Mouse (Mus musculus) erythroblast, embryonic 14.5 days (primary cell): ENCODE data around the gene Sept8.

ENCODE experiments used
- GATA1 ChIP-seq: IDR thresholded peaks from 2 replicates; pipeline ENCODE4 v1.6.1; 2012; ENCODE audit warnings: low read length, inconsistent platforms, mixed read lengths
- TAL1 ChIP-seq: IDR thresholded peaks from 3 replicates; pipeline ENCODE4 v1.6.1; 2012; ENCODE audit warnings: low read length, inconsistent platforms, mixed read lengths

DNA sequence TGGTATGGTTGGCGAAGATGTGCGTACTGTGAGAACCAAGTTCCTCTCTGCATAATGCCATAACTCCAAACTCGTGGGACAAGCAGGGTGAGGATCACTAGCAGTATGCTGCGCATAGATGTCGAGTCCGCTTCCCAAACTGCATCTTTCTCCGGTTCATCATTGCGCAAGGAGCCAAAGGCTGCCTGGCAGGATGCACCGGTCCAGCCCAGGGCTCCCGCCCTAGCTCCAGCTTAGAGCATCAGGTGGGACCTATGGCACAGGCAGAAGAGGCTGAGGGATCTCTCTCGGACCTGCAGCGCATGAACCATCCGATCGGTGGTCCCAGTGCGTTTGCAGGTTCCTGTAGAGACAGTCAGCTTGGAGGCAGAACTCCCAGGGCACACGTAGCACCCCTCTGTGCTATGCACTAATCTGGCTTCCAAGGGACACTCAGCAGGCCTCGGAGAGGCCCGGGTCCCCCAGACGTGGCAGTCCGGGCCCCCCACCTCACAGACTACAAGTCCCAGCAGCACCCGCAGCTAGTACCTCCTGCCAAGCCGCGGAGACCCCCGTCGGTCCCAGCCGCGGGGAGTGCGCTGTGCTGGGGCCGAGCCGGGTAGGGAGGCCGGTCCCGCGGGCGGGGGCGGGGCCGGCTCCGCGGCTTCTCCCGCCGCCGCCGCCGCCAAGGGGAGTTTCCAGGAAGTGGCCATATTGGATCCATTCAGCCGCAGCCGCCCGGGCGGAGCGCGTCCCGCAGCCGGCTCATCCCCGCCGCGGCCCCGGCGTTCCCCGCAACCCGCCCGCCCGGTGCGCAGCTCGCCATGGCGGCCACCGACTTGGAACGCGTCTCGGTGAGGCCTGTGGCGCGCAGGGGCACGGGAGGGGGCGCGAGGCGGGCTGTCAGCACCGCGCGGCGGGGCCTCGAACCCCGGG lies at the start of gene Sept8:
- TF ChIP-seq GATA1, result no peak
- no peak for TF ChIP-seq TAL1
